Mouse (Mus musculus): Measurements from ENCODE around the gene Gm21987.

Gm21987 gene

GRCm38 (mm10) chr16:38350361-38350855, 3.6 kb downstream of the Gm21987 start:
- DNase-seq: no peak

GRCm38 (mm10) chr16:38350939-38351338, 4.1 kb downstream of the Gm21987 start:
- DNase-seq: no peak

GRCm38 (mm10) chr16:38352031-38352430, 5.2 kb downstream of the Gm21987 start:
- DNase-seq: no peak

GRCm38 (mm10) chr16:38352851-38353250, 6.0 kb downstream of the Gm21987 start:
- no peak for DNase-seq

DNA sequence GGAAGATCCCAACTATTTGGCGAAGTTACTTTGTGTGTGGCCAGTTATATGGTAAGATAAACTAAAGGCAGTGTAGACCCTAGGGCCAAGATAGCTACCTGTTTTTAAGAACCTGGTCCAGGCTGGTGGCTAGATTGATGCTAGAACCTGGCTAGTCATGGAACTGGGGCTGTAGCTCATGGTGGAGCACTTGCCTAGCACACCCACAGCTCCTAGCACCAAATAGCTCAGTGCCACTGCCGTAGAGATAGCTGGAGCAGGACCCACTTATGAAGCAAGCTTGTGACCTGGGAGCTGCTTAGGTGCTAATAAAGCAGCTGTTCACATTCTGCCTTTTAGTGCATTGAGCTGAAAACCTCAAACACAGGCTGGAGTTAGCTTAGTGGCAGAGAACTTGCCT, 6.8 kb downstream of the Gm21987 start:
- DNase-seq: no peak

GRCm38 (mm10) chr16:38354185-38354913, 7.5 kb downstream of the Gm21987 start:
- no peak for DNase-seq

DNA sequence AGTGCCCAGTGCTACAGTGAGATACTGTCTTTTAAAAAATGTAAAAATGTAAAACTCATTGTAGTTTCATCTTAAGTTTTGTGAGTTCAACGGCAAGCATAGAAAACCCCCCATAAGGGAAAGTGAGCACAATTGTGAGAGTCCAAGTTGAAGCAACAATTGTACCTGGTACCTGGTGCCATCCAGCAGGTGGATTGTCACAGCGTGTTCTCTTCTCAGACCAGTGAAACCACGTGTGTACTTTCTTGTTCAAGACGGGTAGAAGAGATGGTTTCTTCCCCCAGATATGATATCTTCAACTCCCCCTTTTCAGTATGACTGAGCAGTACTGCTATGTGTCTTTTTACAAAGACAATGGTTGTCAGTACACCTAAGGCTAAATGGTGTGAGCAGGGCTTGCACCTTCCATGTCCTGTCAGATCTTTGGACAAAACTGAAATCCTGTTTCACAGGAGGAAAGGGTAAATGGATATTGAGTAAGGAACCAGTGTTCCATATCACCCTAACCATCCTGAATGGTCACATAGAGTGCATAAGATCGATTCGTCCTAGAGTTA, 11.5 kb downstream of the Gm21987 start:
- no peak for DNase-seq

GRCm38 (mm10) chr16:38359241-38359640, 12.4 kb downstream of the Gm21987 start:
- DNase-seq: no peak

DNA sequence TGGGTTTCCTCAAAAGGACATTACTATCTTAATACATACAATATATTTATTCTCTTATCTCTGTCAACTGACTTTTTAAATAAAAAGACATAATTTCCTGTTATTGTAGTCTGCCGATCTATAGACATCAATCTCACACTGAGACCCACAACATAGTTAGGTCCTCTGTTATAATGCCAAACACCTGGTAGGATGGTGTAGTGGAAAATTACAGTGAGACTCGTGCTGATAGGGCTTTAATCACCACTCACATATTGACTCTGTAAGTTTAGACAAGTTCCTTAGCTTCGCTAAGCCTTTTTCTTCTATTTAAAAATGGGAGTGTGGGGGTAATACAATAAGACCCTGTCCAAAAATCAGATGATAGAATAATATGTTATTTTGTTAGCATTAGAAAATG, 13.0 kb downstream of the Gm21987 start:
- DNase-seq: no peak

GRCm38 (mm10) chr16:38360317-38360716, 13.5 kb downstream of the Gm21987 start:
- no peak for DNase-seq

GRCm38 (mm10) chr16:38361933-38362332, 15.1 kb downstream of the Gm21987 start, which contains the start of gene Popdc2:
Gene Popdc2 (plus strand): TSS chr16:38362209.
- DNase-seq: no peak

DNA sequence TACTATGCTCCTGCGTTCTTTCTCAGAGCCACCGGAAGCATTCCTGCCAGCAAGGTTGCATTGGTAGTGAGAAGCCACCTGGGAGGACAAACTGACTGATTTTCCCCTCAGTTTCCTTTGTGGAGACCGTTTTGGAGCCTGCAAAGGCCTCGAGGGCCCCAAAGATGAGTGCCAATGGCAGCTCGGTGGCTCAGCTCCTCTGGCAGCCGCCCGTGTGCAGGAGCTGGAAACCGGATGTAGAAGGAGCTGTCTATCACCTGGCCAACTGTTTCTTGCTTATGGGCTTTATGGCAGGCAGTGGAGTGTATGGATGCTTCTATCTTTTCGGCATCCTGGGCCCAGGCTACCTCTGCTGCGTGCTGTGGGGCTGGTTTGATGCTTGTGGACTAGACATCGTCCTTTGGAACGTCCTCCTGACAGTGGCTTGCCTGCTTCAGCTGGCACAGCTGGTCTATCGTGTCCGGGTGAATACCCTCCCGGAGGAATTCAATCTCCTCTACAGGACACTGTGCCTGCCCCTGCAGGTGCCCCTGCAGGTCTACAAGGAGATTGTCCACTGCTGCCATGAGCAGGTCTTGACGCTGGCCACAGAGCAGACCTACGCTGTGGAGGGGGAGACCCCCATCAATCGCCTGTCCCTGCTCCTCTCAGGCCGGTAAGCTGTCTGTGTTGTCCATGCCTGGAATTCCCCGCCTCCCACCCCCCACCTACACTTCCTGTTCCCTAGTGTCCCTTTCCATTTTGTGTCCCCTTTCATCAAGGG, 15.8 kb downstream of the Gm21987 start:
- no peak for DNase-seq

DNA sequence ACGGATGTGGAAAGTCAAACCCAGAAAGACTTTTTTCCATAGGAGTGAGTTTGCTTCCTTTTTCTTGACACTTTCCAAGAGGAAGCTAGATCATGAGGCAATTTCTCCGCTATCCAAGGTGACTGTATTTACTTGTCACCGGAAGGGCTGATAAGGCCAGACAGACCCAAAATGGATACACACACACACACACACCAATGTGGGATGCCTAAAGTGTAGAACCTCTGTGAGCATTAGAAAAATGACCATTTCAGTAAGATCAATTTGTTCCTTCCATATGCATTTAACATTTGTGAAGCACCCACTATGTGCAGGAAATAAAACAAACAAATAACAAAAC, 16.4 kb downstream of the Gm21987 start:
- DNase-seq: no peak

GRCm38 (mm10) chr16:38363657-38364056, 16.8 kb downstream of the Gm21987 start:
- DNase-seq: no peak

- no peak for DNase-seq
These were observed 18.6 kb downstream of the Gm21987 start for GRCm38 (mm10) chr16:38365390-38365789.

- DNase-seq: no peak
These were observed 19.4 kb downstream of the Gm21987 start for GRCm38 (mm10) chr16:38366231-38366630.

- DNase-seq: no peak
These were observed 21.5 kb downstream of the Gm21987 start for GRCm38 (mm10) chr16:38368336-38368735.

DNA sequence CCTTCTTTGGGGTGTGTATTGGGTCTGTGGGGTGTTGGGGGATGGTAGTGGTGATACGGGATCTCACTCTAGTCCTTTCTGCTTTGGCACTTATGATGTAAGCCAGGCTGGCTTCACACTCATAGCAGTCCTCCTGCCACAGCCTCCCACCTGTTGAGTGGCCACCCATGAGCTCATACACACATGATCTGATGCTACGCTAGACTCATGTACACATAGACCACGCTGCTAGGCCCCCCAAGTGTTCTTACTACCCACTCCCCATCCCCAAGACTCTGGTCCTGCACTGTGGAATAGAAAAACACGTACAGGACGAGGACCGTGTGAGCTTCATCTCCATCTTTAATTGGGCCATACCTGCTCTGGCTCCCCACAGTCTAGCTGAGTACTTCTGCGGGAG, 22.2 kb downstream of the Gm21987 start:
- DNase-seq: no peak

DNA sequence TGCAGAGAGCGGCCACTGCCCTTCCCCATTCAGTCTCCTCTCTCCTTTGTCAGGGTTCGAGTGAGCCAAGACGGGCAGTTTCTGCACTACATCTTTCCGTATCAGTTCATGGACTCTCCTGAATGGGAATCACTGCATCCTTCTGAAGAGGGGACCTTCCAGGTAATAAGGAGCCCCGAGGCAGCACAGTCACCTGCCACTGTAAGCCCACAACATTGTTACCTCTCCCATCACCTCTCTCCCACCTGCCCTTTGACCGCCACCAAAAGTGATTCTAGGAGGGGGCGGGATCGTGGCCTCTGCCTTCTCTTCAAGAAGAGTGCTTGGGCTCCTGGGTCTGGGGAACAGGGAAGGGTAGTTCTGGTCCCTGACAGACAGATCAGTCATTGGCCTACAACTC, 22.6 kb downstream of the Gm21987 start:
- DNase-seq: no peak

GRCm38 (mm10) chr16:38369992-38370484, 23.2 kb downstream of the Gm21987 start:
- no peak for DNase-seq

DNA sequence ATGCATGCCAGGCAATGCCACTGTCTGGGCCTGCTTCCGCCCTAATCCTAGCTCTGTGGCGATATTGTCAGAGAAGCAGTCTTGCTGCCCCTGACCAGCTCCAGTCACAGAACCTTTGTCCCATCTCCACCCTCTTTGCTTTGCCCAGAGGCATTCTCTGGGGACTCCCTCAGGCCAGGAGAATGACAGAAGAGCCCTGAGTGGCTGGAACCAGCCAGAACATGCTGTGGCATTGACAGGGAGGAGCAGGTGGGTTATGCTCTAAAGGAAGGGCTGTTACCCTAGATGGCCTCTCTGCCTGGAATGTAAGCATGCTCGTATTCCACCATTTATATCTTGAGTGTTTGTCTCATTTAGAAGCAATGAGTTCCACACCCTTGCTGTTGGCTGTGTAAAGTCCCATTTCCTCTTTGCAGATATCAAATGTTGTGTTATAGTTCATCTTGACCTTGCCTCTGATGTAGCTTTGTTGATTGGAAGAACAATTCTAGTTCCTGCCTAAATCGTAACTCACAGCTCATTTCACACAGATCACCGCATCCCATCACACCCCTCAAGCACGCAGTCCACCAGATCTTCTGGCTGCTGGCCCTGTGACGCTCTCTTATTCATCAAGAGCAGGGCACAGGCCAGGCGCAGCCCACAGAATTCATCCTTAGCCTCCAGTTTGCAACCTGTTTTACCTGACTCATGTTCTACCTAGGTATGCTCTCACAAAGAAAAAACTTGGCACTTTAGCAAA, 24.0 kb downstream of the Gm21987 start:
- no peak for DNase-seq

- no peak for DNase-seq
These were observed 25.0 kb downstream of the Gm21987 start for GRCm38 (mm10) chr16:38371705-38372296.

- no peak for DNase-seq
These were observed 26.0 kb downstream of the Gm21987 start for GRCm38 (mm10) chr16:38372876-38373275.
